Mouse (Mus musculus) inflammation-experienced regulatory T-cells, adult 6 months (primary cell): ENCODE data around the gene Mapkapk5. TPM values are rescaled to one million over a fixed set of nuclear protein-coding genes. Genes with fewer than 3 reads are reported as not detected.

Experiments
- ATAC-seq: one replicate; pipeline ENCODE4 v1.8.0; 2017
- polyA plus RNA-seq, 3 experiments: library from polyadenylated mRNA; unstranded; fragments of 100-300 nt; shearing (Covaris generic); gene quantifications; one replicate each; pipeline ENCODE4 v1.2.1; 2017

Gene Mapkapk5
- polyA plus RNA-seq, 3 experiments from 2014 or later, result 20.2 to 24.2 (median 23.8) TPM

GRCm38 (mm10) chr5:121484801-121485200 lies 60.9 kb downstream of the Mapkapk5 start:
- ATAC-seq, result no peak

- peak; percentile 56 for ATAC-seq
Observed at GRCm38 (mm10) chr5:121477680-121478079, 68.0 kb downstream of the Mapkapk5 start.

- ATAC-seq, result no peak
Observed at GRCm38 (mm10) chr5:121476040-121476439, 69.7 kb downstream of the Mapkapk5 start.

Other genes starting within 250 kb of the Mapkapk5 start
- gene Trafd1, start 160.3 kb downstream of the Mapkapk5 start, polyA plus RNA-seq, result 10 to 100 TPM; 31.6 to 50.8 (median 39.1) TPM
- gene Naa25, start 148.0 kb downstream of the Mapkapk5 start, polyA plus RNA-seq, result 10 to 100 TPM; 26.1 to 40.4 (median 35.0) TPM
- 1 to 10 TPM in 2 of 3 experiments, under 1 TPM in 1; 0.24 to 3.1 (median 1.1) TPM for gene Tmem116, start 94.0 kb downstream of the Mapkapk5 start, polyA plus RNA-seq
- gene Erp29, start 93.4 kb downstream of the Mapkapk5 start, polyA plus RNA-seq, result 10 to 100 TPM; 70.3 to 77.7 (median 74.5) TPM
- gene Adam1b, start 42.5 kb downstream of the Mapkapk5 start, polyA plus RNA-seq, result under 1 TPM in 1 of 3 experiments, not detected in 2; 0.22 TPM
- 1 to 10 TPM in 1 of 3 experiments, under 1 TPM in 2; 0.36 to 2.0 (median 0.75) TPM for gene Adam1a, start 423 bp downstream of the Mapkapk5 start, polyA plus RNA-seq
- not detected for gene Gm42878, start 423 bp downstream of the Mapkapk5 start, polyA plus RNA-seq
- 10 to 100 TPM in 1 of 3 experiments, 1 to 10 TPM in 2; 4.5 to 11.7 (median 6.0) TPM for gene Aldh2, start 47.9 kb upstream of the Mapkapk5 start, polyA plus RNA-seq
- gene Acad12, start 73.0 kb upstream of the Mapkapk5 start, polyA plus RNA-seq, result 1 to 10 TPM; 1.3 to 3.3 (median 1.7) TPM
- gene Acad10, start 114.6 kb upstream of the Mapkapk5 start, polyA plus RNA-seq, result 1 to 10 TPM in 2 of 3 experiments, under 1 TPM in 1; 0.93 to 5.7 (median 5.6) TPM
- 10 to 100 TPM in 2 of 3 experiments, 1 to 10 TPM in 1; 9.6 to 14.4 (median 13.5) TPM for gene Brap, start 114.7 kb upstream of the Mapkapk5 start, polyA plus RNA-seq
- 10 to 100 TPM; 18.4 to 48.0 (median 35.1) TPM for gene Atxn2, start 165.4 kb upstream of the Mapkapk5 start, polyA plus RNA-seq